Mouse (Mus musculus): Measurements from ENCODE around the gene Abi3bp. TPM values are rescaled to one million over a fixed set of nuclear protein-coding genes. Genes with fewer than 3 reads are reported as not detected.

The Abi3bp gene
- total and polyA plus RNA-seq, 2 experiments from 2014 or later: 2.2 to 4.2 TPM

DNA sequence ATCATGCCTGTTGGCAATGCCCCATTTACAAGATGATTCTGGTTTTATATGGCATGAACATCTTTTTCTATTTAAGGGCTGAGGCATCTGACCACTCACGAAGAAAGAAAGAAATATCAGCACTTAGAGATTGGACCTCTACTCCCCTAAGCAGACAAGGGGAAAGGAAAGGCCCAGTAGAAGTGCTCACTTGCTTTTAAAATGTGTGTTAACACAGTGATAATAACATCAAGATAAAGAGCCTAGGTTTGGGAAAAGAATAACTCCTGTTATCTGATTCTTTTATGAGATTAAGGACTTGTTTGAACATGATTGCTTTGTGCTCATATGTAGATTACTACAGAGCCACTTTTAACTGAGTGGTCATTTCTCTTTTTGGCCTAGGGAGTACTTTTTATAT is 21.0 kb downstream of the Abi3bp start:
- H3K27ac ChIP-seq (ENCODE audit: low read depth): no peak overlapping the region
- TF ChIP-seq EP300 (IDR thresholded peaks at IDR 0.05; ENCODE audit: low read depth) (no peak), CTCF (IDR thresholded peaks at IDR 0.05; ENCODE audit: low read depth) (no peak)
- WGBS: 26% methylated on average over 1 of the region's 1 CpGs

DNA sequence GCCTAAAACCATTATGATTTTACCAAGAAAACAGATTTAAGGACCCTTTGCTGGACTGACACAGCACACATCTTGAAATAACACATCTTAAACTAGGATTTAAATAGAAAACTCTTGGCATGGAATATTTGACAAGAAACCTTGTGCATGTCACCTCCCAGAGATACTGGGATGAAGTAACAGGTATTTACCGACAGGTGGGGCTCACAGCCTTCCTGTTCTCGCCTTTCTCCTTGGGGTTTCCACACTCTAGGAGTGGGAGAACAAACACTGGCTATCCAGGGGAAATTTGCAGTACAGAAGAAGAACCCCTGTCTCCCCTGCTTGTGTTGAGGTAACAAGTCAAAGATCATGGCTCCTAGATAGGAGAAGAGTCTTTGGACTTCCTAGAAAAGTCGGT is 22.8 kb downstream of the Abi3bp start:
- Histone ChIP-seq H3K4me2 (ENCODE audit: low read depth, low read length) (no peak overlapping the region), H3K9me3 (replicated peaks; ENCODE audit: control insufficient read depth, low read length) (no peaks in the 10 kb centered on the region), H3K36me3 (replicated peaks; ENCODE audit: control insufficient read depth, insufficient read depth, low read length) (no peaks in the 10 kb centered on the region), H3K27ac (ENCODE audit: low read depth) (no peak overlapping the region), H3K9ac (replicated peaks; ENCODE audit: low read depth, low read length) (no peak overlapping the region), H3K4me3 (ENCODE audit: low read depth, low read length) (no peak overlapping the region), H3K4me1 (ENCODE audit: control insufficient read depth, insufficient read depth) (no peaks in the 10 kb centered on the region), H3K27me3 (ENCODE audit: control insufficient read depth, insufficient read depth, low read length) (no peaks in the 10 kb centered on the region)
- 44% methylated on average over 3 of the region's 3 CpGs for WGBS
- ATAC-seq (ENCODE audit: insufficient read depth, low read depth) (no peak), DNase-seq (ENCODE audit: low spot score) (no peak)
- TF ChIP-seq EP300 (IDR thresholded peaks at IDR 0.05; ENCODE audit: low read depth): no peak
- no peak for TF ChIP-seq CTCF (IDR thresholded peaks at IDR 0.05; ENCODE audit: low read depth)

More for the DNA sequence above, 21.0 kb downstream of the Abi3bp start:
- H3K9ac ChIP-seq (replicated peaks; ENCODE audit: low read depth, low read length): no peak overlapping the region
- H3K27me3 ChIP-seq (ENCODE audit: control insufficient read depth, insufficient read depth, low read length): no peaks in the 10 kb centered on the region
- no peaks in the 10 kb centered on the region for H3K36me3 ChIP-seq (replicated peaks; ENCODE audit: control insufficient read depth, insufficient read depth, low read length)
- H3K4me1 ChIP-seq (ENCODE audit: control insufficient read depth, insufficient read depth): no peaks in the 10 kb centered on the region
- no peak overlapping the region for H3K4me2 ChIP-seq (ENCODE audit: low read depth, low read length)
- no peaks in the 10 kb centered on the region for H3K9me3 ChIP-seq (replicated peaks; ENCODE audit: control insufficient read depth, low read length)
- H3K4me3 ChIP-seq (ENCODE audit: low read depth, low read length): no peak overlapping the region
- ATAC-seq (ENCODE audit: insufficient read depth, low read depth) (no peak), DNase-seq (ENCODE audit: low spot score) (no peak)

DNA sequence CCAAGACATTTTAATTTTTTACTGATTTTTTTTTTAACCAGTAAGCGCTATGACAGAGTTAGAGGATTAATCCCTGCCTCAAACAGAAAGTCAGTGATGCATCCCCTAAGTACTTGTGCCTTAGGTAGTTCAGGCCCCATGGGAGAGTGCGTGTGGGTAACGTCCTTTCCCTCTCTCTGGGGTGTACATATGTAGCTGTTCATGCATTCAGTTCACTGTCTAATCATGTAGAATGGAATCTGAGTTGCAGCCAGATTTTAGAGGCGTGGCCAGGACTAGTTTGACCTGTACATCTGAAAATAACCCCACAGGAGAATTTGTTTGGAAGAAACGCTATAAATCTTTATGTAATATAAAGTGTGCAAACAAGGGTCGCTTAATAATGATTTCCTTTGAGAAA is 23.4 kb downstream of the Abi3bp start:
- Histone ChIP-seq H3K36me3 (replicated peaks; ENCODE audit: control insufficient read depth, insufficient read depth, low read length) (no peaks in the 10 kb centered on the region), H3K4me1 (ENCODE audit: control insufficient read depth, insufficient read depth) (no peaks in the 10 kb centered on the region), H3K4me2 (ENCODE audit: low read depth, low read length) (no peak overlapping the region), H3K9me3 (replicated peaks; ENCODE audit: control insufficient read depth, low read length) (no peaks in the 10 kb centered on the region), H3K27me3 (ENCODE audit: control insufficient read depth, insufficient read depth, low read length) (no peaks in the 10 kb centered on the region), H3K9ac (replicated peaks; ENCODE audit: low read depth, low read length) (no peak overlapping the region), H3K4me3 (ENCODE audit: low read depth, low read length) (no peak overlapping the region), H3K27ac (ENCODE audit: low read depth) (0 out of 2 replicates have a peak overlapping the region, but pooled peaks have one; percentile 20)
- 56% methylated on average over 6 of the region's 6 CpGs for WGBS
- ATAC-seq (ENCODE audit: insufficient read depth, low read depth): no peak
- no peak for DNase-seq (ENCODE audit: low spot score)
- no peak for TF ChIP-seq EP300 (IDR thresholded peaks at IDR 0.05; ENCODE audit: low read depth)

DNA sequence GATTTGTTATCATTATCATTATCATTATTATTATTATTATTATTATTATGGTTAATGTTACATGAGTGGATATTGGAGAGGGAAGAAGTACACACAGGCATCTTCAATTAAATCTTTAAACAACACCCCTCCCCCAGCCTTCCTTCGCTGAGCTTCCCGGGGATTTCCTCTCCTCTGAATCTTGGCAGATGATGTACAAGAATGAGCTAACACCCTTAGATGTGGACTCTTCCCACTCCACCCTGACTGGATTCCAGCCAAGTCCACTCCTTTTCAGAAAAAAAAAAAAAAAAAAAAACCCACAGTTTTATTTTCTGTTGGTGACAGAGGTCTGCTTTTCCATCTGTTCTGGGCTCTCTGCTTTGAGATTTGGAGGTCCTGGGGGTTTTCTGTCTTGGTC is 23.8 kb downstream of the Abi3bp start:
- no peaks in the 10 kb centered on the region for H3K36me3 ChIP-seq (replicated peaks; ENCODE audit: control insufficient read depth, insufficient read depth, low read length)
- DNase-seq (ENCODE audit: low spot score): peak; percentile 72

DNA sequence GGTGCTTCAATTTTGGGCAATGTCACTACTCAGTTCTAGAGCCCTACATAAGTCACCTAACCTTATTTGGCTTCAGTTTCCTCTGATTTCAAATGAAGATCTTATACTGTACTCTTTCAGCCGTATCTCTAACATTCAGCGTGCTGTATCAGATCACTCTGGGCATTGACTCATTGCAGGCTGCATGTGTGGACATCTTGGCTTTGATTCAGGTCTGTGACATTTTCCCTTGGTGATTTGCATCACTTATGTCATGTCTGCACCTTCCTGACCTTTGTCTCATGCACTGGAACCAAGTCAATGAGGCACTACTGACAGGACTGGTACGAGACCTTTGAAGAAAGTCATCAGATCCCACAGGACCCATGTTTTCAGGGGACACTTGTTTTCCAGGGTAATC is 24.5 kb downstream of the Abi3bp start:
- Histone ChIP-seq H3K27ac (ENCODE audit: low read depth) (no peak overlapping the region), H3K9ac (replicated peaks; ENCODE audit: low read depth, low read length) (no peak overlapping the region), H3K4me2 (ENCODE audit: low read depth, low read length) (no peak overlapping the region), H3K36me3 (replicated peaks; ENCODE audit: control insufficient read depth, insufficient read depth, low read length) (no peaks in the 10 kb centered on the region), H3K4me3 (ENCODE audit: low read depth, low read length) (no peak overlapping the region), H3K27me3 (ENCODE audit: control insufficient read depth, insufficient read depth, low read length) (no peaks in the 10 kb centered on the region), H3K9me3 (replicated peaks; ENCODE audit: control insufficient read depth, low read length) (no peaks in the 10 kb centered on the region), H3K4me1 (ENCODE audit: control insufficient read depth, insufficient read depth) (no peaks in the 10 kb centered on the region)
- WGBS: 50% methylated on average over 3 of the region's 3 CpGs
- ATAC-seq (ENCODE audit: insufficient read depth, low read depth) (no peak), DNase-seq (ENCODE audit: low spot score) (no peak)
- no peak for TF ChIP-seq EP300 (IDR thresholded peaks at IDR 0.05; ENCODE audit: low read depth)
- no peak for TF ChIP-seq CTCF (IDR thresholded peaks at IDR 0.05; ENCODE audit: low read depth)

More for the DNA sequence above, 23.8 kb downstream of the Abi3bp start:
- no peak overlapping the region for H3K4me3 ChIP-seq (ENCODE audit: low read depth, low read length)
- no peak overlapping the region for H3K4me2 ChIP-seq (ENCODE audit: low read depth, low read length)
- H3K27me3 ChIP-seq (ENCODE audit: control insufficient read depth, insufficient read depth, low read length): no peaks in the 10 kb centered on the region
- no peak overlapping the region for H3K27ac ChIP-seq (ENCODE audit: low read depth)
- H3K4me1 ChIP-seq (ENCODE audit: control insufficient read depth, insufficient read depth): no peaks in the 10 kb centered on the region
- ATAC-seq (ENCODE audit: insufficient read depth, low read depth): peak; percentile 81
- H3K9me3 ChIP-seq (replicated peaks; ENCODE audit: control insufficient read depth, low read length): no peaks in the 10 kb centered on the region
- no peak overlapping the region for H3K9ac ChIP-seq (replicated peaks; ENCODE audit: low read depth, low read length)
- TF ChIP-seq CTCF (IDR thresholded peaks at IDR 0.05; ENCODE audit: low read depth) (no peak), EP300 (IDR thresholded peaks at IDR 0.05; ENCODE audit: low read depth) (no peak)
- WGBS: 44% methylated on average over 2 of the region's 2 CpGs

DNA sequence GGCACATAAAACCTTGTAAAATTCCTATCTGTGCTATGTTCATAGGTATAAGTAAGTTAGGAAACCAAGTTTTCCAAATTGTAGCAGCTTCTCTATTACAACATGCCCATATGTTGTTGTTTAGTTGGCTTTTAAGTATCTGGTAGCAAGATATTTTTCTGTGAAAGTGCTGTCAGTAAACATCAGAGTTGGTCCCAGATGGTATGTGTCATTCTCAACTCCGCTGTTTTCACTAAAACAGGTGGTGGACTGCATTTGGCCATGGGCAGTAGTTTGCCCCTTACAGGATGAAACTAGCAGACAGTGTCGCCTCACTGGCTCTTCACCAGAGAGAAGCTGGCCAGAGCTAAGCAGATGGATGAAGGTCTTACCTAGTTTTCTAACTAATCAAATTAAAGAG is 26.3 kb downstream of the Abi3bp start:
- 74% methylated on average over 2 of the region's 2 CpGs for WGBS

More for the DNA sequence above, 26.3 kb downstream of the Abi3bp start:
- Histone ChIP-seq H3K4me2 (ENCODE audit: low read depth, low read length) (no peak overlapping the region), H3K27me3 (ENCODE audit: control insufficient read depth, insufficient read depth, low read length) (no peaks in the 10 kb centered on the region), H3K4me3 (ENCODE audit: low read depth, low read length) (no peak overlapping the region), H3K27ac (ENCODE audit: low read depth) (no peak overlapping the region), H3K9me3 (replicated peaks; ENCODE audit: control insufficient read depth, low read length) (no peaks in the 10 kb centered on the region), H3K4me1 (ENCODE audit: control insufficient read depth, insufficient read depth) (no peaks in the 10 kb centered on the region), H3K9ac (replicated peaks; ENCODE audit: low read depth, low read length) (no peak overlapping the region), H3K36me3 (replicated peaks; ENCODE audit: control insufficient read depth, insufficient read depth, low read length) (no peaks in the 10 kb centered on the region)
- DNase-seq (ENCODE audit: low spot score): no peak
- TF ChIP-seq CTCF (IDR thresholded peaks at IDR 0.05; ENCODE audit: low read depth): no peak
- no peak for TF ChIP-seq EP300 (IDR thresholded peaks at IDR 0.05; ENCODE audit: low read depth)
- no peak for ATAC-seq (ENCODE audit: insufficient read depth, low read depth)
